Mouse (Mus musculus): ENCODE data around the gene Dnajb1. TPM values are rescaled to one million over a fixed set of nuclear protein-coding genes. Genes with fewer than 3 reads are reported as not detected.

The Dnajb1 gene
- polyA plus RNA-seq, 1 experiment from 2014 or later, result 49.3 TPM

DNA sequence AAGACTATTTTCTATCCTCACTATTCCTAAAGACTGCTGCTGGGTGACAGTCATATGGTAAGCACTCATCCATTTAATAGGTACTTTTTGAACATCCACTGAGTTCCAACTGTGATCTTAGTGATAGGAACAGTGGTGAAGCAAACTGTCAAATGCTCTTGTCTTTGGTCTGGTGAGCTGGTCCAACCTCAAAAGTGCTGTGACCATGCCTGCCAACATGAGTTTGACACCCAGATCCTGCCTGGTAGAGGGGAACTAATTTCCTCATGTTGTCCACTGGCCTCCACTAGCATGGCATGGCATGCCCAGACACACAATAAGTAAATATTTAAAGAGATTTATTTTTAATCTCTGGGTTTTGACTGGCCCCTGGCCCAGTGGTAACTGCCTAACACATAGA, 8.6 kb downstream of the Dnajb1 start:
- no peaks in the 10 kb centered on the region for H3K4me1 ChIP-seq (ENCODE audit: control insufficient read depth, insufficient read depth, low read length)
- no peak for ATAC-seq (replicated peaks; ENCODE audit: extremely low read depth, insufficient read depth, low FRiP score)
- no peak overlapping the region for H3K4me2 ChIP-seq (ENCODE audit: low read depth, low read length)
- no peak overlapping the region for H3K4me3 ChIP-seq (ENCODE audit: low read length)
- peaks cover 4% of the 10 kb centered on the region for H3K27me3 ChIP-seq (ENCODE audit: control insufficient read depth, insufficient read depth, low read length)
- H3K27ac ChIP-seq (ENCODE audit: low read length), result no peak overlapping the region
- no peak overlapping the region for H3K9ac ChIP-seq (ENCODE audit: low read length)
- no peaks in the 10 kb centered on the region for H3K9me3 ChIP-seq (replicated peaks; ENCODE audit: control insufficient read depth, low read length)
- peaks cover 14% of the 10 kb centered on the region for H3K36me3 ChIP-seq (ENCODE audit: control insufficient read depth, insufficient read depth)

DNA sequence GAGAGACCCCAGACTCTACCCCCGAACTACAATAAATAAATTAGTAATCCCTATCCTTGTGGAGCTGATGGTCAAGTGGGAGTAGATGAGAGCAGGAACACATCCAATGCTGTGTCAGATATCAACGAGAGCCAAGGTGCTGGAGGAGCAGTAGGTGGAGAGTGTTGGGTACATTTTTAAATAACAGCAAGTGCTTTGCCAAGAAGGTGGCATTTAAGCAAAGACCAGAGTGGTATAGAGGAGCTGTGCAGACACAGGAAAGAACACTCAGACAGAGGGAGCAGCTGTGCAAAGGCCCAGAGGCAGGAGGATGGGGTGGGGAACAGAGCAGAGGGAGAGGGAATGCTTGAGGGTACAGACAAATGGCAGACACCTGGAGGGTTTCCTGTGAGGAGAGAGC, 9.1 kb downstream of the Dnajb1 start:
- WGBS, result 75% methylated on average over 2 of the region's 2 CpGs
- H3K9ac ChIP-seq (ENCODE audit: low read length), result no peak overlapping the region
- ATAC-seq (replicated peaks; ENCODE audit: extremely low read depth, insufficient read depth, low FRiP score), result no peak

DNA sequence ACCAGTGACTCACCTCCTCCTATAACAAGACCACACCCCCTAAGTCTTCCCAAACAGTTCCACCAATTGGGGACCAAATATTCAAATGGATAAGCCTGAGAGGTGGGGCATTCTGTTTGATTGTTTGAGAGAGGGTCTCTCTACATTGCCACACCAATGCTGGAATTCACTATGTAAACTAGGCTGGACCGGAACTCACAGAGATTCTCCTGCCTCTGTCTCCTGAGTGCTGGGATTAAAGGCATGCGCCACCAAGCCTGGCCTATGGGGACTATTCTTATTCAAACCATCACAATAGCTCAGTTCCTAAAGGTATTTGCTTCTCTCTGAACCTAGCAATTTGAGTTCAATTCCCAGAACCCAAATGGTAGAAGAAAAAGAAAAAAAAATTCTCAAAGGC, 10.6 kb downstream of the Dnajb1 start:
- Histone ChIP-seq H3K9ac (ENCODE audit: low read length) (no peak overlapping the region), H3K36me3 (ENCODE audit: control insufficient read depth, insufficient read depth) (no peaks in the 10 kb centered on the region), H3K4me2 (ENCODE audit: low read depth, low read length) (no peak overlapping the region), H3K4me1 (ENCODE audit: control insufficient read depth, insufficient read depth, low read length) (peaks cover 3% of the 10 kb centered on the region; the same call in 1 of the 2 replicates), H3K9me3 (replicated peaks; ENCODE audit: control insufficient read depth, low read length) (no peaks in the 10 kb centered on the region), H3K4me3 (ENCODE audit: low read length) (no peak overlapping the region), H3K27me3 (ENCODE audit: control insufficient read depth, insufficient read depth, low read length) (peaks cover 4% of the 10 kb centered on the region), H3K27ac (ENCODE audit: low read length) (no peak overlapping the region)
- no peak for ATAC-seq (replicated peaks; ENCODE audit: extremely low read depth, insufficient read depth, low FRiP score)
- 93% methylated on average over 2 of the region's 2 CpGs for WGBS

More for the DNA sequence above, 9.1 kb downstream of the Dnajb1 start:
- H3K4me3 ChIP-seq (ENCODE audit: low read length), result no peak overlapping the region
- peaks cover 4% of the 10 kb centered on the region for H3K27me3 ChIP-seq (ENCODE audit: control insufficient read depth, insufficient read depth, low read length)
- peaks cover 1% of the 10 kb centered on the region; the same call in 1 of the 2 replicates for H3K4me1 ChIP-seq (ENCODE audit: control insufficient read depth, insufficient read depth, low read length)
- peaks cover 10% of the 10 kb centered on the region for H3K36me3 ChIP-seq (ENCODE audit: control insufficient read depth, insufficient read depth)
- H3K27ac ChIP-seq (ENCODE audit: low read length), result no peak overlapping the region
- H3K9me3 ChIP-seq (replicated peaks; ENCODE audit: control insufficient read depth, low read length), result no peaks in the 10 kb centered on the region
- no peak overlapping the region for H3K4me2 ChIP-seq (ENCODE audit: low read depth, low read length)

DNA sequence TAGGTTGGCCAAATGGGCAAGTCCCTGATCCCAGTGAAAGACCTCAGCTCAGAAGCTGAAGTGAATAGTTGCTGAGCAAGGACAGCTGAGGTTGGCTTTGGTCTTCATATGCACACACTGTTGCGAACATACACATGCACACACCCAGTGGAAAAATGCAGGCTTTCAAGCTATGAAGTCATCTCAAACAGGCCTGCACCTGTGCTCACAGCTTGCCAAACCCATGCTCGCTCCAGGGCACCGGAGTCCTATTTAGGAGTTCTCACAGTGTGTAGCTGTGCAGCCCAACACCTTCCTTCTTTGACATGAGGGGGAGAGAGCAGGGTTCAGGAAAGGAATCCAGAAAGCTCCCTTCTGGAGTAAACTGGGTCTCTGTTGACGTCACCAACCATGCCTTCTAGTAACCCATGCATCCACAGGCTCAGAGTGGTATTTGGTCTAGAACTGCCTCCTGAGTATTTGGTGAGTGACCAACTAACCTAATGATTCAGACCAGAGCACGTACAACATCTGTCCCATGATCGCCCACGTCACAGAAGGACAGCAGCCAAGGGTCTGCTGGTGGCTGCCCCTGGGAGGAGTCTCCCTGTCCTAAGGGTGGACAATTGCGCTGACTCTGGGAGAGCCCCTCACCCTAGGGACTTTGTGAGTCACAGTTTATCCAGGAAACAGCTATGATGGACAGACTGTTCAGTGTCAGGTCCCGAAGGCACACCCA, 11.7 kb downstream of the Dnajb1 start:
- Histone ChIP-seq H3K27ac (ENCODE audit: low read length) (no peak overlapping the region), H3K4me1 (ENCODE audit: control insufficient read depth, insufficient read depth, low read length) (peaks cover 3% of the 10 kb centered on the region; the same call in 1 of the 2 replicates), H3K9ac (ENCODE audit: low read length) (no peak overlapping the region), H3K27me3 (ENCODE audit: control insufficient read depth, insufficient read depth, low read length) (peaks cover 4% of the 10 kb centered on the region), H3K36me3 (ENCODE audit: control insufficient read depth, insufficient read depth) (no peaks in the 10 kb centered on the region), H3K4me2 (ENCODE audit: low read depth, low read length) (no peak overlapping the region), H3K4me3 (ENCODE audit: low read length) (no peak overlapping the region), H3K9me3 (replicated peaks; ENCODE audit: control insufficient read depth, low read length) (no peaks in the 10 kb centered on the region)
- WGBS, result 82% methylated on average over 9 of the region's 9 CpGs
- no peak for ATAC-seq (replicated peaks; ENCODE audit: extremely low read depth, insufficient read depth, low FRiP score)

DNA sequence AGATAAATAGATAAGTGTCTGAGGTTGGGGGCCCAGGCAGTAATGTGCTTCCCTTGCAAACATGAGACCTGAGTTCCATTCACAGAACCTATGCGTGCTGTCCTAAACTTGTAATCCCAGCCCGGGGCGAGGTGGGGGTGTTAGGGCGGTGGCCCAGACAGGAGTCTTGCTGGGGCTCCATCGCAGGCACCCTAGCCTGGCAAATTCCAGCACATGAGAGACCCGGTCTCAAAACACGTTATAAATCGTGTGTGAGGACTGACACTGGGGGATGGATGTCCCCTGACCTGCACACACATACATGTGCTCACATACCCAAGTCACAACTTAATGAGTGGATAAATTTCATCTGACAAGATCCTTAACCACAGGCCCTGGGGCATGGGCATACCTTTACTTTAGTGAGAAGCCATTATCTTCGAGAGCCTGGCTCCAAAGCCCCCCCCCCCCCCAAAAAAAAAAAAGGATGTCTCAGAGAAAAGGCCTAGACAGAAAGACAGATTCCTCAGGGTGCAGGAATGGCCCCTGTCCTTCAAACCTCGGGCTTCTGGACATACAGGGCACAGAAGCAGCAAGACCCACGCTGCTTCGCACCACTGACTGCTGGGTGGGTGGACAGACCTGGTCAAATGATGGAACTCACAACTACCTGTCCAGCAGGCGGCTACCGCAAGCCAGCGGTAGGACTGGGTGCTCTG, 13.8 kb downstream of the Dnajb1 start:
- Histone ChIP-seq H3K27ac (ENCODE audit: low read length) (no peak overlapping the region), H3K27me3 (ENCODE audit: control insufficient read depth, insufficient read depth, low read length) (peaks cover 4% of the 10 kb centered on the region), H3K4me2 (ENCODE audit: low read depth, low read length) (peak overlapping the region; percentile 73), H3K4me1 (ENCODE audit: control insufficient read depth, insufficient read depth, low read length) (peaks cover 3% of the 10 kb centered on the region; the same call in 1 of the 2 replicates), H3K9me3 (replicated peaks; ENCODE audit: control insufficient read depth, low read length) (no peaks in the 10 kb centered on the region), H3K36me3 (ENCODE audit: control insufficient read depth, insufficient read depth) (no peaks in the 10 kb centered on the region), H3K9ac (ENCODE audit: low read length) (peak overlapping the region; percentile 67), H3K4me3 (ENCODE audit: low read length) (peak overlapping the region; percentile 44)
- no peak; the same call in 1 of the 2 replicates for ATAC-seq (replicated peaks; ENCODE audit: extremely low read depth, insufficient read depth, low FRiP score)
- 54% methylated on average over 15 of the region's 15 CpGs for WGBS

DNA sequence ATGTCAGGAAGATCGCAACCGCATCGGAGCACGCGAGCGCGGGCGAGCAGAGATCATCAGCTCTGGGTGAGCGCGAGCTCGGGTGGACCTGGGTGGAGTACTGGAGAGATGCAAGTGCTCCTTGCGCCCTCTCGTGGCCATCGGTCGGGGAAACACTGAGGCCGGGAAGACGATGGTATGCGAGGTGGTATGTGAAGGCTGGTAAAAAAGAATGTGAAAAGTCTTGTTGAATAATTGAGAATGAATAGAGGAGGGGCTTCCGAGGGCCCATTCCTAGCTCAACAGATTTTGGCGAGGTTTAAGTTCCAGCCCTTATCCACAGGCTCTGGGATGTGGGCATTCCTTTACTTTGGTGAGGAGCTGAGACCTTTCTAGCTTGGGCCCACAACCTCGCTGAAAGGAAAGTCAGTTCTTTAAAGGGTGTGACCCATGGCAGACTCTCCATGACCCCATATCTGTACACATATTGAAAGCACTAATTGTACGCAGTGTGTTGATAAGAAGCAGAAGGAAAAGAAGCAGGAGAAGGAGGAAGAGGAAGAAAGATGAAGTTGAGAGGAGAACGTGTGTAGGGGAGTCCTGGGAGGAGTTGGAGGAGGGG, 14.5 kb downstream of the Dnajb1 start:
- Histone ChIP-seq H3K4me2 (ENCODE audit: low read depth, low read length) (peak overlapping the region; percentile 73), H3K4me3 (ENCODE audit: low read length) (peak overlapping the region; percentile 44), H3K9me3 (replicated peaks; ENCODE audit: control insufficient read depth, low read length) (no peaks in the 10 kb centered on the region), H3K9ac (ENCODE audit: low read length) (peak overlapping the region; percentile 67), H3K27me3 (ENCODE audit: control insufficient read depth, insufficient read depth, low read length) (peaks cover 4% of the 10 kb centered on the region), H3K36me3 (ENCODE audit: control insufficient read depth, insufficient read depth) (no peaks in the 10 kb centered on the region), H3K4me1 (ENCODE audit: control insufficient read depth, insufficient read depth, low read length) (peaks cover 3% of the 10 kb centered on the region; the same call in 1 of the 2 replicates), H3K27ac (ENCODE audit: low read length) (no peak overlapping the region)
- 8% methylated on average over 23 of the region's 23 CpGs for whole genome bisulfite sequencing
- ATAC-seq (replicated peaks; ENCODE audit: extremely low read depth, insufficient read depth, low FRiP score), result peak; percentile 87

DNA sequence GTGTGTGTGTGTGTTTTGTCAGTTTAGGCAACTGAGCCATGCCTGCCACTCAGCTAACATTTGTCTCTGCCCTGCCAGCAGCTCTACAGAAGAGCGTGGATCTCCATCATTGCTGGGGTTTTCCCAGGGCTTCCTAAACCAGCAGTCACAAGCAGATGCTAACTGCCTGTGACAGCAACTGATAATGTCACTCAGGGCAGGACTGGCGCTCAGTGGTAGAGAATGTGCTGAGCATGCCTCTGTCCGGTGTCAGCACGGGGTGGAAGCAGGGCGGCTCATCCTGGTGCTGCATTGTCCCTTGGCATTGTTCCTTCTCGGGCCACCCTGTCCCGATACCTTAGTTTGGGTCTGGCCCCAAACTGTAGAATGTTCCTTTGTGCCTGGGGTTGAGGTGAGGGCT, 15.6 kb downstream of the Dnajb1 start:
- no peak overlapping the region for H3K27ac ChIP-seq (ENCODE audit: low read length)
- no peaks in the 10 kb centered on the region for H3K9me3 ChIP-seq (replicated peaks; ENCODE audit: control insufficient read depth, low read length)
- no peak overlapping the region for H3K9ac ChIP-seq (ENCODE audit: low read length)
- WGBS, result 70% methylated on average over 7 of the region's 7 CpGs
- no peak for ATAC-seq (replicated peaks; ENCODE audit: extremely low read depth, insufficient read depth, low FRiP score)
- no peak overlapping the region for H3K4me3 ChIP-seq (ENCODE audit: low read length)
- H3K36me3 ChIP-seq (ENCODE audit: control insufficient read depth, insufficient read depth), result no peaks in the 10 kb centered on the region
- peaks cover 4% of the 10 kb centered on the region for H3K27me3 ChIP-seq (ENCODE audit: control insufficient read depth, insufficient read depth, low read length)
- no peak overlapping the region for H3K4me2 ChIP-seq (ENCODE audit: low read depth, low read length)
- peaks cover 3% of the 10 kb centered on the region; the same call in 1 of the 2 replicates for H3K4me1 ChIP-seq (ENCODE audit: control insufficient read depth, insufficient read depth, low read length)

DNA sequence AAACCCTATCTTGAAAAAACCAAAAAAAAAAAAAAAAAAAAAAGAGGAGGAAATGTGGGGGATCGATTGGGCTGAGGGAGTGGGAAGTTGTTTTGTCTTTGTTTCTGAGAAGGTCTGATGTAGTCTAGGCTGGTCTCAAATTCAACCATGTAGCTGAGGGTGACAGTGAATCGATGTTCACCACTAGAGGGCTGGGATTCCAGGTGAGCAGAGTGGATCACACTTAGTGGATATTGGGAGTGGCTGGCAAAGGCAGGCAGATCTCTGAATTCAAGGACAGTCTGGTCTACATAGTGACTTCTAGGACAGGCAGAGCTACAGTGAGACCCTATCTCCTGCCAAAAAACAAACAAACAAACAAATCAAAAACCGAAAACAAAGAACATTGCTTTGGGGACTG, 16.7 kb downstream of the Dnajb1 start:
- Histone ChIP-seq H3K27ac (ENCODE audit: low read length) (no peak overlapping the region), H3K36me3 (ENCODE audit: control insufficient read depth, insufficient read depth) (no peaks in the 10 kb centered on the region), H3K4me2 (ENCODE audit: low read depth, low read length) (no peak overlapping the region), H3K9me3 (replicated peaks; ENCODE audit: control insufficient read depth, low read length) (no peaks in the 10 kb centered on the region), H3K4me3 (ENCODE audit: low read length) (no peak overlapping the region), H3K4me1 (ENCODE audit: control insufficient read depth, insufficient read depth, low read length) (peaks cover 3% of the 10 kb centered on the region; the same call in 1 of the 2 replicates), H3K9ac (ENCODE audit: low read length) (no peak overlapping the region), H3K27me3 (ENCODE audit: control insufficient read depth, insufficient read depth, low read length) (peaks cover 4% of the 10 kb centered on the region)
- whole genome bisulfite sequencing, result 43% methylated on average over 3 of the region's 3 CpGs
- ATAC-seq (replicated peaks; ENCODE audit: extremely low read depth, insufficient read depth, low FRiP score), result no peak
